Mouse (Mus musculus) hindbrain, embryonic 12.5 days (tissue): ENCODE results near the gene Raly. TPM values are rescaled to one million over a fixed set of nuclear protein-coding genes. Genes with fewer than 3 reads are reported as not detected.

Source experiments
- polyA plus RNA-seq: library from polyadenylated mRNA; unstranded; fragments of >200 nt; fragmentation: Nextera tagmentation; extraction: Ambion mirVana; gene quantifications from 2 replicates; pipeline ENCODE4 v1.2.1, GENCODE M21; 2016

Gene Raly
- polyA plus RNA-seq, 1 experiment from 2014 or later = 37.7 TPM

Other genes with a start within 250 kb of the Raly start
- gene 1700003F12Rik, start 244.0 kb upstream of the Raly start, polyA plus RNA-seq = 1.4 and 3.2 TPM in 2 replicates
- gene Actl10, start 239.3 kb upstream of the Raly start, polyA plus RNA-seq = 0.92 and 0.96 TPM in 2 replicates
- 11.6 and 12.3 TPM in 2 replicates for gene Necab3, start 232.2 kb upstream of the Raly start, polyA plus RNA-seq
- 25.0 and 30.7 TPM in 2 replicates for gene E2f1, start 221.2 kb upstream of the Raly start, polyA plus RNA-seq
- 14.1 and 14.3 TPM in 2 replicates for gene Pxmp4, start 187.4 kb upstream of the Raly start, polyA plus RNA-seq
- gene Zfp341, start 177.8 kb upstream of the Raly start, polyA plus RNA-seq = 1.1 and 1.3 TPM in 2 replicates
- not detected in 2 replicates for gene 4930519P11Rik, start 177.7 kb upstream of the Raly start, polyA plus RNA-seq
- 26.6 and 28.4 TPM in 2 replicates for gene Chmp4b, start 139.4 kb upstream of the Raly start, polyA plus RNA-seq
- 0.36 TPM in 1 of 2 replicates, not detected in the other for gene Gm14214, start 21.1 kb upstream of the Raly start, polyA plus RNA-seq
- gene a, start 306 bp downstream of the Raly start, polyA plus RNA-seq = 1.7 and 3.0 TPM in 2 replicates
- gene Eif2s2, start 101.8 kb downstream of the Raly start, polyA plus RNA-seq = 93.1 and 98.1 TPM in 2 replicates
- 0.62 and 0.95 TPM in 2 replicates for gene Gm14226, start 227.2 kb downstream of the Raly start, polyA plus RNA-seq